ENCODE assay signal across 1 mouse cellular context in genomic region chr11:87736647-87737134, GRCm38 (mm10).
TF ChIP-seq lines count a peak whose summit lies in the region.

No protein-coding gene starts in this region.

TF ChIP-seq in CH12.LX, 34 proteins besides CTCF, POLR2A, EP300 and RAD21 (continued from another document):
- TF ChIP-seq TBP (conservative IDR thresholded peaks at IDR 0.05; ENCODE audit: low read depth, low read length) = 0 out of 2 replicates have a peak, but pooled peaks have one; percentile 21
- TF ChIP-seq MAX (IDR thresholded peaks at IDR 0.05; ENCODE audit: low read length) = no peak
TF ChIP-seq in CH12.LX: peak in this region for 1.
